Mouse (Mus musculus): ENCODE measurements around the gene Tmed10. TPM values are rescaled to one million over a fixed set of nuclear protein-coding genes. Genes with fewer than 3 reads are reported as not detected.

Gene Tmed10
- 230 and 234 TPM in 2 replicates for polyA plus RNA-seq (2016; fragmentation: Nextera tagmentation; extraction: Ambion mirVana)

GRCm38 (mm10) chr12:85374561-85375272, at the start of gene Tmed10:
Gene Tmed10, minus strand, starts transcription at chr12:85374847.
- under 1% methylated on average over 37 of the region's 37 CpGs for WGBS

GRCm38 (mm10) chr12:85423236-85423635, 48.6 kb upstream of the Tmed10 start:
- no peak overlapping the region for H3K4me3 ChIP-seq

More at GRCm38 (mm10) chr12:85374561-85375272, at the start of gene Tmed10:
- H3K27me3 ChIP-seq (replicated peaks), result no peaks in the 10 kb centered on the region
- peak within 1 kb of the TSS; percentile 90 for H3K4me3 ChIP-seq
- no peaks in the 10 kb centered on the region for H3K9me3 ChIP-seq
- H3K4me1 ChIP-seq, result peaks cover 16% of the 10 kb centered on the region
- peak within 1 kb of the TSS; percentile 64 for H3K4me2 ChIP-seq (replicated peaks)
- ATAC-seq (ENCODE audit: low FRiP score, low read depth), result peak; percentile 96
- peak within 1 kb of the TSS; percentile 94 for H3K9ac ChIP-seq
- H3K27ac ChIP-seq, result peak within 1 kb of the TSS; percentile 21; the same call in 1 of the 2 replicates
- H3K36me3 ChIP-seq, result no peaks in the 10 kb centered on the region

GRCm38 (mm10) chr12:85422536-85422935, 47.9 kb upstream of the Tmed10 start:
- no peaks in the 10 kb centered on the region for H3K4me1 ChIP-seq
- no peak overlapping the region for H3K4me2 ChIP-seq (replicated peaks)
- H3K36me3 ChIP-seq, result no peaks in the 10 kb centered on the region
- H3K27ac ChIP-seq, result no peak overlapping the region
- no peak overlapping the region for H3K4me3 ChIP-seq
- WGBS, result 87% methylated on average over 8 of the region's 8 CpGs
- ATAC-seq (ENCODE audit: low FRiP score, low read depth), result no peak
- no peaks in the 10 kb centered on the region for H3K9me3 ChIP-seq
- H3K27me3 ChIP-seq (replicated peaks), result no peaks in the 10 kb centered on the region
- H3K9ac ChIP-seq, result no peak overlapping the region

More at GRCm38 (mm10) chr12:85423236-85423635, 48.6 kb upstream of the Tmed10 start:
- WGBS, result 81% methylated on average over 11 of the region's 11 CpGs
- no peak for ATAC-seq (ENCODE audit: low FRiP score, low read depth)
- Histone ChIP-seq H3K9ac (no peak overlapping the region), H3K27ac (no peak overlapping the region), H3K4me1 (no peaks in the 10 kb centered on the region), H3K9me3 (no peaks in the 10 kb centered on the region), H3K36me3 (no peaks in the 10 kb centered on the region), H3K4me2 (replicated peaks) (no peak overlapping the region), H3K27me3 (replicated peaks) (no peaks in the 10 kb centered on the region)

DNA sequence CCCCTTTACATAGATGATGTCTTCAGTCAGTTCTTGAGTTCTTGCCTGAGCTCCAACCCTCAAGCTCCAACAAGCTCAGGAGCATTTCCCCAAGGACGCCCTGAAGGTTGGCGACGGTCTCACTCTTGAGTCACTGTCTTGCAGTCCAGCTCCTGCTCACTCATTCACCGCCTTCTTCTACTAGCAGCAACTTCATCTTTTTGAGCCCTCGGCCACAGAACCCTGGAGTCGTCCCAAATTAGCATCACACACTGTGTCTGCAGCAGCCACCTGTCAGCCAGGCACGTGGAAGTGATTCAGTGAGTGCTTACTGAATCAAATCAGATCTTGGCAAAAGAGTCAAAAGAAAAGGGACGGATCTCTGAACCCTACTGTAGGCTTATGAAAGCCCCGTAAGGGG, 46.3 kb upstream of the Tmed10 start:
- H3K9ac ChIP-seq, result no peak overlapping the region
- no peaks in the 10 kb centered on the region for H3K4me1 ChIP-seq
- WGBS, result 75% methylated on average over 9 of the region's 9 CpGs
- H3K4me2 ChIP-seq (replicated peaks), result no peak overlapping the region
- H3K36me3 ChIP-seq, result no peaks in the 10 kb centered on the region
- H3K9me3 ChIP-seq, result no peaks in the 10 kb centered on the region
- ATAC-seq (ENCODE audit: low FRiP score, low read depth), result no peak
- H3K27me3 ChIP-seq (replicated peaks), result no peaks in the 10 kb centered on the region
- no peak overlapping the region for H3K27ac ChIP-seq
- H3K4me3 ChIP-seq, result no peak overlapping the region

DNA sequence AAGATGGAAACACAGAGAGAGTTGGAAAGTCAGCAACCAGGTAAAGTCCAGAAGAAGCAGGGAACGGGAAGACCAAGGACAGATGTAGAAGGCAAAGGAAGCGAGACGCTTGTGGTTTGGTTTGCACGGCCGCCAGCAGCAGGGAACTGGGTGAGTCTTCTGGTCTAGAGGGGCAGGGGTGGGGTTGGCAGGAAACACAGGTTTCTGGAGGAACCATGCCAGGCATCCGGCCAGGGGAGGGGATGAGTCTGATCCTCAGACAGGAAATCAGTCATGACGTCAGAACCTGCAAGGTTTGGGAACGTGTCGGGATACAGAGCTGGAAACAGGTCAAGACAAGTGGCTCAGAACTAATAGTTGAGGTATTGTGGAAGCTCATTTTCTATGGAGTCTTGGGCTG, 43.2 kb upstream of the Tmed10 start:
- no peaks in the 10 kb centered on the region for H3K36me3 ChIP-seq
- WGBS, result 88% methylated on average over 9 of the region's 9 CpGs

GRCm38 (mm10) chr12:85416298-85416697, 41.7 kb upstream of the Tmed10 start:
- no peak overlapping the region for H3K9ac ChIP-seq
- H3K27ac ChIP-seq, result no peak overlapping the region
- no peaks in the 10 kb centered on the region for H3K27me3 ChIP-seq (replicated peaks)
- 87% methylated on average over 5 of the region's 5 CpGs for WGBS
- no peak overlapping the region for H3K4me3 ChIP-seq
- no peaks in the 10 kb centered on the region for H3K4me1 ChIP-seq
- no peak for ATAC-seq (ENCODE audit: low FRiP score, low read depth)
- H3K4me2 ChIP-seq (replicated peaks), result no peak overlapping the region
- no peaks in the 10 kb centered on the region for H3K36me3 ChIP-seq
- H3K9me3 ChIP-seq, result peaks cover 5% of the 10 kb centered on the region; the same call in 1 of the 2 replicates

More for the DNA sequence above, 43.2 kb upstream of the Tmed10 start:
- Histone ChIP-seq H3K9me3 (no peaks in the 10 kb centered on the region), H3K4me3 (no peak overlapping the region), H3K9ac (no peak overlapping the region), H3K27me3 (replicated peaks) (no peaks in the 10 kb centered on the region), H3K27ac (no peak overlapping the region), H3K4me1 (no peaks in the 10 kb centered on the region), H3K4me2 (replicated peaks) (no peak overlapping the region)
- no peak for ATAC-seq (ENCODE audit: low FRiP score, low read depth)

DNA sequence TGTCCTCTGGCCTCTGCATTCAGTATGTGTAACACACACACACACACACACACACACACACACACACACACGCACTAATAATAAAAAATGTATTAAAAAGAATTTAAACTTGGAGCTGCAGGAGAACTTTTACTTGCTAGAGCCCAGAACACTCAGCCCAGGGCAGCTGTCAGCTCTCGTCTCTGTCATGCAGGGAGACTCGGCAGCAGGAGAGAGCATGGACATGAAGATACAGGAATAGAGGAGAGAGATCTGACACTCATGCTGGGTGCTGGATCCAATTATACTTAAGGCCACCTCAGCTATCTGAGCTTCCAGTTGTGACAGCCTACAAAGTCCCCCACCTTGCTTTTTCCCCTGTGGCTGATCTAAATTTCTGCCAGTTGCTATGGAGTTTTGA, 41.2 kb upstream of the Tmed10 start:
- Histone ChIP-seq H3K36me3 (no peaks in the 10 kb centered on the region), H3K27ac (no peak overlapping the region), H3K4me1 (no peaks in the 10 kb centered on the region), H3K9ac (no peak overlapping the region), H3K4me3 (no peak overlapping the region), H3K9me3 (peaks cover 8% of the 10 kb centered on the region; the same call in 1 of the 2 replicates), H3K4me2 (replicated peaks) (no peak overlapping the region), H3K27me3 (replicated peaks) (no peaks in the 10 kb centered on the region)
- WGBS, result 82% methylated on average over 3 of the region's 3 CpGs
- no peak for ATAC-seq (ENCODE audit: low FRiP score, low read depth)

DNA sequence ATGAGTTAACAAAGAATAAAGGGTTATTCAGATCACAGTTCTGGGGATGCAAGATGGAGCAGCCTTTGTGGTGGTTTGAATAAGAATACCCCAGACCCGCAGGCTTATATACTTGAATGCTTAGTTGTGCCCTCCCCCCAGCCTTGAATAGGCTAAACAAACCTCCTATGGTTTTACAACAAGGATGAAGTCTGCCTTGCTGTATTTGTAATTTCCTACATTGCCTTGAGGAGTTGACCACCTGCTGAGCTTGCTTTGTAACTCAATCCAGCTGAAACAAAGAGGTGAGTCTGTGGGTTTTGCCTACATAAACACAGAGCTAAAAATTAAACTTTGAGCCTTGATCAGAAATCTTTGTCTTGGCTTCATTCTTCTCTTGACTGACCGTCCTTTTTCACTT, 36.5 kb upstream of the Tmed10 start:
- Histone ChIP-seq H3K9me3 (peaks cover 8% of the 10 kb centered on the region; the same call in 1 of the 2 replicates), H3K4me3 (no peak overlapping the region), H3K4me2 (replicated peaks) (no peak overlapping the region), H3K4me1 (no peaks in the 10 kb centered on the region), H3K27ac (no peak overlapping the region), H3K27me3 (replicated peaks) (no peaks in the 10 kb centered on the region), H3K36me3 (no peaks in the 10 kb centered on the region), H3K9ac (no peak overlapping the region)
- 39% methylated on average over 2 of the region's 2 CpGs for WGBS
- ATAC-seq (ENCODE audit: low FRiP score, low read depth), result no peak

- ATAC-seq (ENCODE audit: low FRiP score, low read depth), result no peak
- Histone ChIP-seq H3K4me1 (no peaks in the 10 kb centered on the region), H3K9ac (no peak overlapping the region), H3K4me3 (no peak overlapping the region), H3K9me3 (no peaks in the 10 kb centered on the region), H3K27ac (no peak overlapping the region), H3K36me3 (no peaks in the 10 kb centered on the region), H3K4me2 (replicated peaks) (no peak overlapping the region), H3K27me3 (replicated peaks) (no peaks in the 10 kb centered on the region)
- WGBS, result 88% methylated on average over 4 of the region's 4 CpGs
Observed at GRCm38 (mm10) chr12:85397960-85398272, 23.3 kb upstream of the Tmed10 start.

GRCm38 (mm10) chr12:85397063-85397959, 22.7 kb upstream of the Tmed10 start:
- H3K36me3 ChIP-seq, result no peaks in the 10 kb centered on the region
- no peak overlapping the region for H3K4me3 ChIP-seq
- H3K27ac ChIP-seq, result no peak overlapping the region
- no peaks in the 10 kb centered on the region for H3K9me3 ChIP-seq
- 86% methylated on average over 18 of the region's 18 CpGs for WGBS
- no peaks in the 10 kb centered on the region for H3K4me1 ChIP-seq
- H3K9ac ChIP-seq, result no peak overlapping the region
- H3K27me3 ChIP-seq (replicated peaks), result no peaks in the 10 kb centered on the region
- no peak for ATAC-seq (ENCODE audit: low FRiP score, low read depth)
- no peak overlapping the region for H3K4me2 ChIP-seq (replicated peaks)

DNA sequence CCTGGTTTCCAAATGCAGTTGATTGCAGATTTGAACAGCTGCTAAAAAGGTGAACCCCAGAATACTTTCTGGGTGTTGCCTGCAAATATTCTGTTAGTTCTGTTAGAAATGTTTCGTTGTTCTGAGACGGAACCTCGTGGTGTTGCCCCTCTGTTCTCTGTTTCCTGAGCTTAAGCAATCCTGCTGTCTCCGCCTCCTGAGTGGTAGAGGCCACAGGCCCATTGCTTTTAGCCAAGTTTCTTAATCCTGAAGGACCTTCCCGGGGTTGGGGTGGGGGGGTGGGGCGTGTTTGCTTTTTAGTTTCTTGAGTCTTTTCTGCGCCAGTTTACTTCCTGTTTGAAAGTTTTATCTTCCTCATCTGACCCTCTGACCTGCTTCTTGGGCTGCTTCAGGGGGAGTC, 19.3 kb upstream of the Tmed10 start:
- WGBS, result 81% methylated on average over 7 of the region's 7 CpGs
- Histone ChIP-seq H3K9ac (no peak overlapping the region), H3K4me1 (no peaks in the 10 kb centered on the region), H3K9me3 (no peaks in the 10 kb centered on the region), H3K27me3 (replicated peaks) (no peaks in the 10 kb centered on the region), H3K4me3 (no peak overlapping the region), H3K36me3 (no peaks in the 10 kb centered on the region), H3K27ac (no peak overlapping the region), H3K4me2 (replicated peaks) (no peak overlapping the region)
- ATAC-seq (ENCODE audit: low FRiP score, low read depth), result no peak

- Histone ChIP-seq H3K27ac (no peak overlapping the region), H3K9me3 (no peaks in the 10 kb centered on the region), H3K9ac (no peak overlapping the region), H3K4me1 (no peaks in the 10 kb centered on the region), H3K27me3 (replicated peaks) (no peaks in the 10 kb centered on the region), H3K4me3 (no peak overlapping the region), H3K36me3 (no peaks in the 10 kb centered on the region), H3K4me2 (replicated peaks) (no peak overlapping the region)
- 90% methylated on average over 5 of the region's 5 CpGs for WGBS
- ATAC-seq (ENCODE audit: low FRiP score, low read depth), result no peak
Observed at GRCm38 (mm10) chr12:85393526-85393925, 18.9 kb upstream of the Tmed10 start.

All from neural tube, embryonic 12.5 days (tissue).